Mouse (Mus musculus): ENCODE data around the gene Gk5. TPM values are rescaled to one million over a fixed set of nuclear protein-coding genes. Genes with fewer than 3 reads are reported as not detected.
"Not testable (repeated sequence)": the region's sequence is repeated elsewhere in the genome, so short reads cannot be mapped to it uniquely, and the experiment has no call there.

The Gk5 gene
- polyA plus RNA-seq (2014; fragmentation: Nextera tagmentation; extraction: Ambion mirVana): 7.4 and 8.0 TPM in 2 replicates

DNA sequence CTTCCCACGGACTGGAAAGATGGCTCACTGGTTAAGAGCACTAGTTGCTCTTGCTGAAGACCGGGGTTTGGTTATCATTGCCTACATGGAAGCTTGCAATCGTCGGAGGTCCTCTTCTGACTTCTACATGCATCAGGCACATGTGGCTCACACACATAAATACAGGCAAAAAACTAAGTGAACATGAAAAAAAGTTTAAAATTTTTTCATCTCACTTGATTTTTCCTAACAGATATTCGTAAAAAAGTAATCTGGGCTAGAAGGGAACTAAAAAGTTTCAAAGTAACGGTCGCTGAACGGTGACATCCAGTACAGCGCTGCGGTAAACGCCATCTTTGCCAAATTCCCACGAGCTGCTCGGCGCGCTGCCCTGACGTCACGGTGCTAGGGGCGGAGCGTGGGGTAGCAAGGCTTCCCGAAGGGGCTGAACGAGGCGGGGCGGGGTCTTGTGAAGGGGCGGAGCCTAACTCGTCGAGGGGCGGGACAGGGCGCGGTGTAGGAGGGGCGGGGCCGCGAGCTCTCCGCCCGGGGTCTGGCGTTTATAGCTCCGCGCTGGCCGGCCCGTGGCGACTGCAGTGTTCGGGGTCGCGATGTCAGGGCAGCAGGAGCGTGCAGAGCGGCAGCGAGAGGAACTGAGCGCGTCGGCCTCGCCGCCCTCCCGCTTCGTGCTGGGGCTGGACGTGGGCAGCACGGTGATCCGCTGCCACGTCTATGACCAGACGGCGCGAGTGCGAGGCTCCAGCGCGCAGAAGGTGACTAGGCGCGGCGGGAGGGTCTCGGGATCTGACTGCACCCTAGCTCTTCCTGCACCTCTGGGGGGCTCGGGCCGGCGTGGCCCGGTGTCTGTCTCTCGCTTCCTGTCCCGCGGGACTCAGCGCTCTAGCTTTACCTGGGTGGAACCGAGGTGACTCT, at the start of gene Gk5:
TSS of gene Gk5 (plus strand) at position 502 of the 912 bp plus-strand sequence.
- no peaks in the 10 kb centered on the region for H3K9me3 ChIP-seq (ENCODE audit: control insufficient read depth, low read length)
- peak within 1 kb of the TSS; percentile 83 for H3K4me2 ChIP-seq (ENCODE audit: low read depth, low read length)
- peak within 1 kb of the TSS; percentile 84 for H3K4me3 ChIP-seq (ENCODE audit: low read depth, low read length)
- DNase-seq (ENCODE audit: low spot score) (peak; percentile 97), ATAC-seq (ENCODE audit: low read depth) (peak; percentile 97)
- no peaks in the 10 kb centered on the region for H3K27me3 ChIP-seq (replicated peaks; ENCODE audit: control insufficient read depth, insufficient read depth, low read length)
- H3K4me1 ChIP-seq (ENCODE audit: control insufficient read depth, insufficient read depth, low read length): no peaks in the 10 kb centered on the region
- H3K27ac ChIP-seq (replicated peaks; ENCODE audit: low read depth, low read length): no peak within 1 kb of the TSS; the same call in 1 of the 2 replicates
- H3K9ac ChIP-seq (ENCODE audit: low read depth, low read length): peak within 1 kb of the TSS; percentile 80
- 1% methylated on average over 37 of the region's 76 CpGs for WGBS
- no peaks in the 10 kb centered on the region for H3K36me3 ChIP-seq (ENCODE audit: control insufficient read depth, insufficient read depth, low read length)

GRCm38 (mm10) chr9:96078752-96079315, 40.3 kb upstream of the Gk5 start:
- Histone ChIP-seq H3K4me3 (ENCODE audit: low read depth, low read length) (no peak overlapping the region), H3K36me3 (ENCODE audit: control insufficient read depth, insufficient read depth, low read length) (no peaks in the 10 kb centered on the region), H3K4me2 (ENCODE audit: low read depth, low read length) (no peak overlapping the region), H3K27me3 (replicated peaks; ENCODE audit: control insufficient read depth, insufficient read depth, low read length) (no peaks in the 10 kb centered on the region), H3K4me1 (ENCODE audit: control insufficient read depth, insufficient read depth, low read length) (no peaks in the 10 kb centered on the region), H3K27ac (replicated peaks; ENCODE audit: low read depth, low read length) (no peak overlapping the region), H3K9ac (ENCODE audit: low read depth, low read length) (no peak overlapping the region), H3K9me3 (ENCODE audit: control insufficient read depth, low read length) (no peaks in the 10 kb centered on the region)
- ATAC-seq (ENCODE audit: low read depth) (no peak), DNase-seq (ENCODE audit: low spot score) (peak; percentile 10)
- 88% methylated on average over 13 of the region's 13 CpGs for WGBS

DNA sequence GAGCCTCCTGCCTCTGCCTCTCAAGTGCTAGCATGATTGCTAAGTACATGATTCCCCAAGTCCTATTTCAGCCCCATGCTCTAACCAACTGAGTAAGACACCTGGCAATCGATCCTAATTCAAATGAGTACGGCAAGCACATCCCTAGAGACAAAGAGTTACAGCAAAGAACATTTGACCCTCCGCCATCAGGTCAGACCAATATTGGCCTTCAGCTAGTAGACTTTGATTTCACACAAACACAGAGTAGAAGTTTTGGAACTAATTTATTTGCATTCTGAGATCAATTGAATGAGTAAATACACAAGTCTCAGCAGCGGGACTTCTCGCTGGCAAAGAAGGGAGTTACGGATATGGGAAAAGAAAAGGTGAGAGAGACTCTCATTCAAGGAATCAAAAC, 33.9 kb upstream of the Gk5 start:
- Histone ChIP-seq H3K4me3 (ENCODE audit: low read depth, low read length) (no peak overlapping the region), H3K9me3 (ENCODE audit: control insufficient read depth, low read length) (no peaks in the 10 kb centered on the region), H3K9ac (ENCODE audit: low read depth, low read length) (no peak overlapping the region), H3K4me1 (ENCODE audit: control insufficient read depth, insufficient read depth, low read length) (no peaks in the 10 kb centered on the region), H3K4me2 (ENCODE audit: low read depth, low read length) (no peak overlapping the region), H3K27ac (replicated peaks; ENCODE audit: low read depth, low read length) (no peak overlapping the region), H3K36me3 (ENCODE audit: control insufficient read depth, insufficient read depth, low read length) (no peaks in the 10 kb centered on the region), H3K27me3 (replicated peaks; ENCODE audit: control insufficient read depth, insufficient read depth, low read length) (no peaks in the 10 kb centered on the region)
- DNase-seq (ENCODE audit: low spot score) (no peak), ATAC-seq (ENCODE audit: low read depth) (no peak)
- 85% methylated on average over 6 of the region's 6 CpGs for WGBS

GRCm38 (mm10) chr9:96087671-96088070, 31.5 kb upstream of the Gk5 start:
- no peaks in the 10 kb centered on the region for H3K4me1 ChIP-seq (ENCODE audit: control insufficient read depth, insufficient read depth, low read length)
- no peaks in the 10 kb centered on the region for H3K36me3 ChIP-seq (ENCODE audit: control insufficient read depth, insufficient read depth, low read length)
- no peak overlapping the region for H3K9ac ChIP-seq (ENCODE audit: low read depth, low read length)
- 81% methylated on average over 2 of the region's 2 CpGs for whole genome bisulfite sequencing
- H3K9me3 ChIP-seq (ENCODE audit: control insufficient read depth, low read length): no peaks in the 10 kb centered on the region
- DNase-seq (ENCODE audit: low spot score) (no peak), ATAC-seq (ENCODE audit: low read depth) (no peak)
- H3K27ac ChIP-seq (replicated peaks; ENCODE audit: low read depth, low read length): no peak overlapping the region
- no peaks in the 10 kb centered on the region for H3K27me3 ChIP-seq (replicated peaks; ENCODE audit: control insufficient read depth, insufficient read depth, low read length)
- no peak overlapping the region for H3K4me2 ChIP-seq (ENCODE audit: low read depth, low read length)
- H3K4me3 ChIP-seq (ENCODE audit: low read depth, low read length): no peak overlapping the region

DNA sequence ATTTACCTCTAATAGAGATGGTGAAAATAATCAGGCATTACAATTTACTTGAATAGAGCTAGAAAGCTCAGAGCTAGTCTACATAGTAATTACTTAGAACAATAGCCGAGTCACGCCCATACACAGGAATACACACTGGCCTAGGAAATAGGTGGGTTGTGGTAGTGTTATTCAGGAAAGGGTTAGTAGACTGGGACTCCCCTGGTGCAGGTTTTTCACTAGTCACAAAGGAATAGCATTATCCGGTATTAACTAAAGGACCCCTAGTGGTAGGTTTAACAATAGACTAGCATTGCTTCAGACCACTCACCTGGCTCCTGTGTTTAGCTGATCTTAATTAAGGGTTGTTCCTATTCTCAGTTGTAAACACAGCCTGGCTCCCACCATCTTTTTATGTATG, 30.7 kb upstream of the Gk5 start:
- ATAC-seq (ENCODE audit: low read depth); H3K9me3 ChIP-seq (ENCODE audit: control insufficient read depth, low read length); H3K4me2 ChIP-seq (ENCODE audit: low read depth, low read length); H3K27me3 ChIP-seq (replicated peaks; ENCODE audit: control insufficient read depth, insufficient read depth, low read length); H3K4me1 ChIP-seq (ENCODE audit: control insufficient read depth, insufficient read depth, low read length); H3K36me3 ChIP-seq (ENCODE audit: control insufficient read depth, insufficient read depth, low read length); H3K4me3 ChIP-seq (ENCODE audit: low read depth, low read length); H3K27ac ChIP-seq (replicated peaks; ENCODE audit: low read depth, low read length); H3K9ac ChIP-seq (ENCODE audit: low read depth, low read length); DNase-seq (ENCODE audit: low spot score): not testable (repeated sequence)
- 80% methylated on average over 3 of the region's 3 CpGs for WGBS

GRCm38 (mm10) chr9:96092637-96093036, 26.5 kb upstream of the Gk5 start:
- WGBS: 91% methylated on average over 9 of the region's 10 CpGs
- H3K9ac ChIP-seq (ENCODE audit: low read depth, low read length); ATAC-seq (ENCODE audit: low read depth); H3K4me1 ChIP-seq (ENCODE audit: control insufficient read depth, insufficient read depth, low read length); H3K4me3 ChIP-seq (ENCODE audit: low read depth, low read length); H3K27me3 ChIP-seq (replicated peaks; ENCODE audit: control insufficient read depth, insufficient read depth, low read length); H3K36me3 ChIP-seq (ENCODE audit: control insufficient read depth, insufficient read depth, low read length); H3K27ac ChIP-seq (replicated peaks; ENCODE audit: low read depth, low read length); H3K4me2 ChIP-seq (ENCODE audit: low read depth, low read length); DNase-seq (ENCODE audit: low spot score): not testable (repeated sequence)
- peaks cover 12% of the 10 kb centered on the region for H3K9me3 ChIP-seq (ENCODE audit: control insufficient read depth, low read length)

DNA sequence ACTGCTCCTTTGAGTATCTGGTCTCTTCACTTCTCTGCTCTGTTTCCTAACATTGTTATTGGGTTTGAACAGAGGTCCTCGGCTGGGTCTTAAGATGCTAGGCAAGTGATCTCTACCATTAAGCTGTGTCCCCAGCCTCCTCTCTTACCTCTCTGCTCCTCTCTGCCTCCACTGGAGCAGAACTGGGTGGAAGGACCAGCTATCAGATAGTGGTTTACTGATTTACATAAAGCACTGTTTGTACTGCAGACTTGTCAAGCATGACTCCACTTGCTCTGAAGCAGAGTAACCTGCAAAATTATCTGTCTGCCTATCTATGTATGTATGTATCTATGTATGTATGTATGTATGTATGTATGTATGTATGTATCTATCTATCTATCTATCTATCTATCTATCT, 25.9 kb upstream of the Gk5 start:
- H3K36me3 ChIP-seq (ENCODE audit: control insufficient read depth, insufficient read depth, low read length): no peaks in the 10 kb centered on the region
- peaks cover 12% of the 10 kb centered on the region for H3K9me3 ChIP-seq (ENCODE audit: control insufficient read depth, low read length)
- no peak overlapping the region for H3K4me2 ChIP-seq (ENCODE audit: low read depth, low read length)
- no peak overlapping the region for H3K4me3 ChIP-seq (ENCODE audit: low read depth, low read length)
- WGBS: 97% methylated on average over 1 of the region's 1 CpGs
- no peaks in the 10 kb centered on the region for H3K27me3 ChIP-seq (replicated peaks; ENCODE audit: control insufficient read depth, insufficient read depth, low read length)
- no peak overlapping the region for H3K9ac ChIP-seq (ENCODE audit: low read depth, low read length)
- H3K27ac ChIP-seq (replicated peaks; ENCODE audit: low read depth, low read length): no peak overlapping the region
- DNase-seq (ENCODE audit: low spot score) (no peak), ATAC-seq (ENCODE audit: low read depth) (no peak)
- H3K4me1 ChIP-seq (ENCODE audit: control insufficient read depth, insufficient read depth, low read length): no peaks in the 10 kb centered on the region

DNA sequence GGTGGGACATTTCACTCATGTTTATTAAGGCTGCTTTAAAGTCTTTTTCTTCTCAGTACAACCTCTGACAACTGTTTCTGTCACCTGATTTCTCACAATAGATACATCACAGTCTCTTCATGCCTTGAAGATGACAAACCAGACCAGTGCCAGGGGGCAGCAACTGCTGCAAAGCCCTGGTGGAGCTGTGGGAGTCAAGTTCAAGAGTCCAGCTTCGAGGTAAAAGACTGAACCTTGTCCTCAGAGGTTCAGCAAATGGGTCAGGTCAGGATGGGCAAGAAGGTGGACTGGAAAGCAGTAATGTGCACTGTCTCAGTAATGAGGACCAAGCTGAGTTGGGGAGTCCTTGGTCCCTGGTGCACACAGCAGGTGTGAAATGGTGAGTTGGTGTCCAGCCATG, 24.8 kb upstream of the Gk5 start:
- Histone ChIP-seq H3K27me3 (replicated peaks; ENCODE audit: control insufficient read depth, insufficient read depth, low read length) (no peaks in the 10 kb centered on the region), H3K4me1 (ENCODE audit: control insufficient read depth, insufficient read depth, low read length) (no peaks in the 10 kb centered on the region), H3K36me3 (ENCODE audit: control insufficient read depth, insufficient read depth, low read length) (no peaks in the 10 kb centered on the region), H3K4me2 (ENCODE audit: low read depth, low read length) (no peak overlapping the region), H3K4me3 (ENCODE audit: low read depth, low read length) (no peak overlapping the region), H3K9me3 (ENCODE audit: control insufficient read depth, low read length) (peaks cover 19% of the 10 kb centered on the region), H3K9ac (ENCODE audit: low read depth, low read length) (no peak overlapping the region), H3K27ac (replicated peaks; ENCODE audit: low read depth, low read length) (no peak overlapping the region)
- no peak for DNase-seq (ENCODE audit: low spot score)
- ATAC-seq (ENCODE audit: low read depth): no peak
- 64% methylated on average over 1 of the region's 1 CpGs for WGBS
